Comparison of ENCODE assay signal across 21 mouse cellular contexts in genomic region chr9:79979274-79979673, GRCm38 (mm10). TPM values are rescaled to one million over a fixed set of nuclear protein-coding genes. Genes with fewer than 3 reads are reported as not detected.
DNase-seq lines count a peak whose midpoint lies in the region; ATAC-seq and TF ChIP-seq lines count a peak whose summit lies in the region.
"Had no signal": no experiment of that assay in that cellular context is flagged by ENCODE, and none has a peak within 500 bp of the region (broad histone marks: within the 10 kb centered on the region; RNA-seq: fewer than 3 reads in every experiment).

No protein-coding gene starts in this region.

- WGBS in heart, adult 2 months, result 64% methylated on average over 2 of the region's 2 CpGs
- 90% methylated on average over 2 of the region's 2 CpGs for WGBS in heart, embryonic 10.5 days
- 88% methylated on average over 2 of the region's 2 CpGs for WGBS in lung, embryonic 14.5 days
- WGBS in lung, adult 2 months, result 70% methylated on average over 2 of the region's 2 CpGs
- WGBS in neural tube, embryonic 13.5 days, result 81% methylated on average over 2 of the region's 2 CpGs
- WGBS in neural tube, embryonic 15.5 days, result 86% methylated on average over 2 of the region's 2 CpGs

- peaks cover 14% of the 10 kb centered on the region for H3K36me3 ChIP-seq in heart, adult 2 months (ENCODE audit: control insufficient read depth, insufficient read depth, low read length)
- no peaks in the 10 kb centered on the region for H3K36me3 ChIP-seq in heart, embryonic 10.5 days
- no peaks in the 10 kb centered on the region for H3K36me3 ChIP-seq in lung, embryonic 14.5 days (ENCODE audit: insufficient read depth)
- H3K36me3 ChIP-seq in neural tube, embryonic 13.5 days, result no peaks in the 10 kb centered on the region
- no peaks in the 10 kb centered on the region for H3K36me3 ChIP-seq in neural tube, embryonic 15.5 days
- H3K36me3 ChIP-seq: embryonic facial prominence, embryonic 13.5 days; G1E; heart, embryonic 12.5 days; hindbrain, embryonic 15.5 days had no signal

- no peaks in the 10 kb centered on the region for H3K9me3 ChIP-seq in heart, embryonic 10.5 days
- no peaks in the 10 kb centered on the region for H3K9me3 ChIP-seq in lung, embryonic 14.5 days (ENCODE audit: low read depth, low read length)
- no peaks in the 10 kb centered on the region for H3K9me3 ChIP-seq in neural tube, embryonic 13.5 days
- no peaks in the 10 kb centered on the region for H3K9me3 ChIP-seq in neural tube, embryonic 15.5 days (replicated peaks)
- H3K9me3 ChIP-seq: embryonic facial prominence, embryonic 13.5 days; G1E; heart, embryonic 12.5 days; hindbrain, embryonic 15.5 days had no signal

- H3K27me3 ChIP-seq in heart, adult 2 months (ENCODE audit: control insufficient read depth, insufficient read depth, low read length), result no peaks in the 10 kb centered on the region
- H3K27me3 ChIP-seq in heart, embryonic 10.5 days (ENCODE audit: insufficient read depth, poor library complexity, severe bottlenecking), result no peaks in the 10 kb centered on the region
- no peaks in the 10 kb centered on the region for H3K27me3 ChIP-seq in lung, embryonic 14.5 days (ENCODE audit: insufficient read depth, low read length)
- no peaks in the 10 kb centered on the region for H3K27me3 ChIP-seq in neural tube, embryonic 13.5 days
- no peaks in the 10 kb centered on the region for H3K27me3 ChIP-seq in neural tube, embryonic 15.5 days (replicated peaks)
- H3K27me3 ChIP-seq: embryonic facial prominence, embryonic 13.5 days; heart, embryonic 12.5 days; hindbrain, embryonic 15.5 days had no signal

- intact Hi-C loops in heart, adult 2 months (cut with DNase I), result loop anchor here (2.0 to 5.0 kb wide), 2 partner anchors 24 to 97 kb away; no protein-coding TSS in a partner anchor

- no peak for TF ChIP-seq CTCF in heart, adult 2 months (IDR thresholded peaks at IDR 0.05)
- no peak for TF ChIP-seq CTCF in lung, embryonic 14.5 days (IDR thresholded peaks at IDR 0.05; ENCODE audit: low read depth)
- no peak for TF ChIP-seq CTCF in lung, adult 2 months (IDR thresholded peaks at IDR 0.05; ENCODE audit: insufficient read depth, low read length)

- peak; percentile 17; the same call in 1 of the 2 replicates for ATAC-seq in lung, embryonic 14.5 days (ENCODE audit: insufficient read depth)
- peak; percentile 19; the same call in 1 of the 2 replicates for ATAC-seq in neural tube, embryonic 13.5 days (ENCODE audit: low read depth)
- ATAC-seq in neural tube, embryonic 15.5 days (ENCODE audit: low FRiP score), result no peak
- ATAC-seq: CD4-positive, CD25-positive, alpha-beta regulatory T cell, adult 4 months; forebrain, embryonic 14.5 days had no signal

- TF ChIP-seq EP300 in heart, adult 2 months (IDR thresholded peaks at IDR 0.05; ENCODE audit: insufficient read depth, low read depth, low read length), result no peak

- H3K4me2 ChIP-seq in lung, embryonic 14.5 days, result no peak overlapping the region
- H3K4me2 ChIP-seq in neural tube, embryonic 13.5 days, result no peak overlapping the region
- H3K4me2 ChIP-seq in neural tube, embryonic 15.5 days, result no peak overlapping the region
- H3K4me2 ChIP-seq: embryonic facial prominence, embryonic 13.5 days; hindbrain, embryonic 15.5 days had no signal

- TF ChIP-seq POLR2A in heart, adult 2 months (IDR thresholded peaks at IDR 0.05; ENCODE audit: insufficient read depth, low read depth, low read length), result no peak
- TF ChIP-seq POLR2A in lung, adult 2 months (IDR thresholded peaks at IDR 0.05; ENCODE audit: borderline replicate concordance, extremely low read depth, low read depth, low read length), result no peak

- peaks cover 15% of the 10 kb centered on the region for H3K4me1 ChIP-seq in heart, adult 2 months (ENCODE audit: control insufficient read depth, insufficient read depth, low read length)
- H3K4me1 ChIP-seq in heart, embryonic 10.5 days, result peaks cover 17% of the 10 kb centered on the region
- H3K4me1 ChIP-seq in lung, embryonic 14.5 days (ENCODE audit: insufficient read depth), result peaks cover 9% of the 10 kb centered on the region; the same call in 1 of the 2 replicates
- H3K4me1 ChIP-seq in lung, adult 2 months (ENCODE audit: control insufficient read depth, insufficient read depth, low read length), result peaks cover 4% of the 10 kb centered on the region
- peaks cover 10% of the 10 kb centered on the region for H3K4me1 ChIP-seq in neural tube, embryonic 13.5 days (replicated peaks)
- H3K4me1 ChIP-seq in neural tube, embryonic 15.5 days, result peaks cover 7% of the 10 kb centered on the region

- peak overlapping the region; percentile 15; the same call in 1 of the 2 replicates for H3K27ac ChIP-seq in heart, adult 2 months
- no peak overlapping the region for H3K27ac ChIP-seq in heart, embryonic 10.5 days
- H3K27ac ChIP-seq in lung, embryonic 14.5 days (ENCODE audit: low read depth), result no peak overlapping the region
- no peak overlapping the region for H3K27ac ChIP-seq in neural tube, embryonic 13.5 days (replicated peaks)
- no peak overlapping the region for H3K27ac ChIP-seq in neural tube, embryonic 15.5 days (replicated peaks)
- H3K27ac ChIP-seq: embryonic facial prominence, embryonic 13.5 days; hindbrain, embryonic 15.5 days had no signal

- H3K4me3 ChIP-seq in heart, adult 2 months, result no peak overlapping the region
- H3K4me3 ChIP-seq in heart, embryonic 10.5 days, result no peak overlapping the region
- no peak overlapping the region for H3K4me3 ChIP-seq in lung, embryonic 14.5 days (ENCODE audit: low read depth, low read length)
- no peak overlapping the region for H3K4me3 ChIP-seq in lung, adult 2 months (replicated peaks; ENCODE audit: extremely low read depth, low read depth, low read length)
- no peak overlapping the region for H3K4me3 ChIP-seq in neural tube, embryonic 13.5 days
- H3K4me3 ChIP-seq in neural tube, embryonic 15.5 days (replicated peaks), result no peak overlapping the region
- H3K4me3 ChIP-seq: embryonic facial prominence, embryonic 13.5 days; heart, embryonic 12.5 days; hindbrain, embryonic 15.5 days had no signal

- peaks cover 6% of the 10 kb centered on the region for H3K79me2 ChIP-seq in heart, adult 2 months (replicated peaks; ENCODE audit: control insufficient read depth, insufficient read depth, low read length)

- DNase-seq in adrenal gland, adult 2 months, result peak; percentile 48
- DNase-seq in adrenal gland, postnatal 25 days, result no peak
- no peak for DNase-seq in heart, adult 2 months
- no peak for DNase-seq in heart, embryonic 10.5 days (ENCODE audit: low spot score)
- DNase-seq in lung, embryonic 14.5 days, result no peak
- no peak for DNase-seq in lung, adult 2 months
- DNase-seq: adrenal gland, postnatal 10 days; B cell, adult 2 months; cerebellum, adult 18-20 months; cerebellum, adult 9-11 months; cerebellum, postnatal 36 days; gastrocnemius, postnatal 14 days; heart, postnatal 36 days had no signal

- no peak overlapping the region for H3K9ac ChIP-seq in heart, adult 2 months (ENCODE audit: low read depth, low read length)
- no peak overlapping the region for H3K9ac ChIP-seq in lung, embryonic 14.5 days
- no peak overlapping the region for H3K9ac ChIP-seq in neural tube, embryonic 13.5 days
- H3K9ac ChIP-seq in neural tube, embryonic 15.5 days (replicated peaks), result no peak overlapping the region
- H3K9ac ChIP-seq: embryonic facial prominence, embryonic 13.5 days; heart, embryonic 12.5 days; hindbrain, embryonic 15.5 days had no signal

RNA-seq across cellular contexts. Expression of gene Filip1, which starts 33.4 kb away (rescaled TPM):
- 10 to 100 TPM; 51.8 to 75.4 TPM for total RNA-seq in adrenal gland, adult 2 months (2021)
- polyA plus RNA-seq in adrenal gland, adult 2 months (2012; rRNA removed), result 4.5 and 7.9 TPM in 2 replicates
- total RNA-seq in adrenal gland, postnatal 25 days (2021), result 108 and 113 TPM in 2 replicates
- total RNA-seq in heart, adult 2 months (2021), result 100 to 1,000 TPM in 1 of 2 experiments, 10 to 100 TPM in 1; 91.1 to 126 TPM
- 18.8 and 31.3 TPM in 2 replicates for polyA plus RNA-seq in heart, adult 2 months (2012; rRNA removed)
- 11.7 and 19.0 TPM in 2 replicates for polyA plus RNA-seq in heart, embryonic 10.5 days (2016; fragmentation: Nextera tagmentation; extraction: Ambion mirVana)
- 12.2 and 13.8 TPM in 2 replicates for polyA plus RNA-seq in lung, embryonic 14.5 days (2014; fragmentation: Nextera tagmentation; extraction: Ambion mirVana)
- 4.8 and 9.4 TPM in 2 replicates for polyA plus RNA-seq in lung, adult 2 months (2012; rRNA removed)
- 2.4 and 3.2 TPM in 2 replicates for polyA plus RNA-seq in neural tube, embryonic 13.5 days (2015; fragmentation: Nextera tagmentation; extraction: Ambion mirVana)
- polyA plus RNA-seq in neural tube, embryonic 15.5 days (2015; fragmentation: Nextera tagmentation; extraction: Ambion mirVana), result 3.0 and 3.9 TPM in 2 replicates
- polyA plus RNA-seq: G1E had no signal
